Mouse (Mus musculus): ENCODE data around the gene Dtd2. TPM values are rescaled to one million over a fixed set of nuclear protein-coding genes. Genes with fewer than 3 reads are reported as not detected.
A peak's percentile ranks its signal among the peaks of the same experiment; 100 is the strongest.

Dtd2 gene
- polyA plus RNA-seq, 1 experiment from 2014 or later, result 12.0 TPM

GRCm38 (mm10) chr12:51970352-51971069 lies 35.8 kb downstream of the Dtd2 start:
- Histone ChIP-seq H3K27ac (peak overlapping the region; percentile 62), H3K4me3 (ENCODE audit: inconsistent target) (peak overlapping the region; percentile 69), H3K79me2 (ENCODE audit: inconsistent target) (peaks cover 52% of the 10 kb centered on the region), H3K36me3 (ENCODE audit: inconsistent target) (no peaks in the 10 kb centered on the region)
- 2% methylated on average over 35 of the region's 35 CpGs for WGBS (ENCODE audit: missing documents)

DNA sequence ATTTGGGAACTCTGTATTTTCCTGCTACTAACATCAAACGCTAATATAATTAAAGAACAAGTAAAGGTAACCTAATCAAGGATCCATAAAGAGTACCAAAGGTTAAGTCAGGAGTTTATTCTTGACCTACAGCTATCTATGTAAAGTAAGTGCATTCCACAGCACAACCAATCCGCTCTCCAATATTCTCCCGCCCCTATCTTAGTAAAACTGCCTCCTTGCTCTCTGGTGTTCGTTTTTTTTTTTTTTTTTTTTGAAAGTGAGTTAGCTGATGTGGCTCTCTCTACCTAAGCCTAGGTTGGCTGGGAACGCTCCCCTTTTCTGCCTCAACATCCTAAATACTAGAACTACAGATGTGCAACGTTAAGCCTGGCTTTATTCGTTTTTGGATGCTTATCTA lies 36.4 kb downstream of the Dtd2 start:
- Histone ChIP-seq H3K36me3 (ENCODE audit: inconsistent target) (no peaks in the 10 kb centered on the region), H3K4me3 (ENCODE audit: inconsistent target) (peak overlapping the region; percentile 69), H3K79me2 (ENCODE audit: inconsistent target) (peaks cover 58% of the 10 kb centered on the region), H3K27ac (peak overlapping the region; percentile 62)
- 3% methylated on average over 7 of the region's 7 CpGs for WGBS (ENCODE audit: missing documents)

GRCm38 (mm10) chr12:51969092-51969491 lies 37.2 kb downstream of the Dtd2 start:
- Histone ChIP-seq H3K79me2 (ENCODE audit: inconsistent target) (peaks cover 66% of the 10 kb centered on the region), H3K27ac (no peak overlapping the region), H3K36me3 (ENCODE audit: inconsistent target) (no peaks in the 10 kb centered on the region), H3K4me3 (ENCODE audit: inconsistent target) (peak overlapping the region; percentile 69; the same call in 1 of the 2 replicates)
- WGBS (ENCODE audit: missing documents), result 65% methylated on average over 2 of the region's 2 CpGs

- 31% methylated on average over 9 of the region's 9 CpGs for WGBS (ENCODE audit: missing documents)
- no peak overlapping the region for H3K4me3 ChIP-seq (ENCODE audit: inconsistent target)
- no peaks in the 10 kb centered on the region for H3K36me3 ChIP-seq (ENCODE audit: inconsistent target)
- peak overlapping the region; percentile 24 for H3K27ac ChIP-seq
- H3K79me2 ChIP-seq (ENCODE audit: inconsistent target), result peaks cover 76% of the 10 kb centered on the region
Observed at GRCm38 (mm10) chr12:51967915-51968595, 38.2 kb downstream of the Dtd2 start.

DNA sequence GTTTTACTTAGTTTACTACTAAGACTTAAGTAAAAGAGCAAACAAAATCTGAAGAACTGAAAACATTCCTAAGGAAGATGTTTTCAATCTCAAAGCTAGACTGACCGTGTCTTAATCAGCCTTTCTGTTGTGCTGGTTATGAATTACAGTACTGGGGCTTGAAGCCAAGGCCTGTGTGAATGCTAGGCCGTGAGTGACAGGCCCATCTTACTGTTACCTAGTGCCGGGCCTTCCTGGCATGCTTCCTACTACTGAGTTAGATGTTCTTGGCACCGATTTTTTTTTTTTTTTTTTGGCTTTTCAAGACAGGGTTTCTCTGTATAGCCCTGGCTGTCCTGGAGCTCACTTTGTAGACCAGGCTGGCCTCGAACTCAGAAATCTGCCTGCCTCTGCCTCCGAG lies 48.7 kb downstream of the Dtd2 start:
- no peak overlapping the region for H3K4me3 ChIP-seq (ENCODE audit: inconsistent target)
- H3K36me3 ChIP-seq (ENCODE audit: inconsistent target), result peaks cover 79% of the 10 kb centered on the region
- H3K27ac ChIP-seq, result no peak overlapping the region
- peaks cover 20% of the 10 kb centered on the region for H3K79me2 ChIP-seq (ENCODE audit: inconsistent target)
- WGBS (ENCODE audit: missing documents), result 91% methylated on average over 3 of the region's 6 CpGs

- 92% methylated on average over 10 of the region's 10 CpGs for WGBS (ENCODE audit: missing documents)
- Histone ChIP-seq H3K27ac (no peak overlapping the region), H3K4me3 (ENCODE audit: inconsistent target) (no peak overlapping the region), H3K36me3 (ENCODE audit: inconsistent target) (peaks cover 94% of the 10 kb centered on the region), H3K79me2 (ENCODE audit: inconsistent target) (no peaks in the 10 kb centered on the region)
Observed at GRCm38 (mm10) chr12:51952309-51952708, 54.0 kb downstream of the Dtd2 start.

DNA sequence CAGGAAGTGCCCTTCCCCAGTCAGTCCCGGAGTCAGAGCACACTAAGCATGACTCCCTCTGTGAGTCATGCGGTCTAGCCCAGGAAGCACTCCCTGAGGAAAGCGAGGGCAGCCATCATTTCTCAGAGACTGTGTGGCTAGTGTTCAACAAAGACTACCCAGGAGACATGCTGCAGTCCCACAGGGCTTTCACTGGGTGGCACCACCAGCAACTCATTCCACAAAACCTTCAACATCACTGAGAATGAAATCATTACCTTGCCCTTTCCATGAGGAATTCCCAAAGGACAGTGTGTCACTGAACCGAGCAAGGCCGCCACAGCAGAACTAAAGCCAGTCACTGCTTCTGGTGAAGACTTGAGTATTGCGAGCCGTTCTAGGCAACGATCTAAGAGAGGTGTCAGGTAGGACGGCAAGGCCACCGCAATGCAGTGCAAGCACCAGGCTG lies 58.8 kb downstream of the Dtd2 start:
- Histone ChIP-seq H3K4me3 (ENCODE audit: inconsistent target) (no peak overlapping the region), H3K79me2 (ENCODE audit: inconsistent target) (no peaks in the 10 kb centered on the region), H3K36me3 (ENCODE audit: inconsistent target) (peaks cover 84% of the 10 kb centered on the region), H3K27ac (no peak overlapping the region)
- 93% methylated on average over 10 of the region's 10 CpGs for WGBS (ENCODE audit: missing documents)

- Histone ChIP-seq H3K36me3 (ENCODE audit: inconsistent target) (peaks cover 62% of the 10 kb centered on the region), H3K4me3 (ENCODE audit: inconsistent target) (no peak overlapping the region), H3K79me2 (ENCODE audit: inconsistent target) (no peaks in the 10 kb centered on the region), H3K27ac (no peak overlapping the region)
- WGBS (ENCODE audit: missing documents), result 96% methylated on average over 7 of the region's 9 CpGs
Observed at GRCm38 (mm10) chr12:51945331-51945730, 61.0 kb downstream of the Dtd2 start.

DNA sequence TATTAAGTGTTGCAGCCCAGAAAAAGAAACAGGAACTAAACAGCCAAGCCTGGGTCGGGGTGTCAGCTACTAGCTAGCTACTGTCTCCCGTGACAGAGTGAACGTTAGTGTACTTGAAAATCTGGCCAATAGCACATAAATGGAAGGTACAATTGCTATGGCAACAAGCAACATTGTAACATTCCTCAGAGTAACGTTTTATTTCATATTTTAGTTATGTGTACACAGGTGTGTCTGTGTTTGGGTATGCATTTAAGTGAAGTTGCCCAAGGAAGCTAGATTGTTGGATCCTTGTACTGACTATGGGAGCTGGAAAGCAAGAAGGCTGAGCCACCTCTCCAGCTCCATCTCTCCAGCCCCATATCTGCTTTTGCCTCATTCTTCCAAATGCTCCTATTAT lies 66.5 kb downstream of the Dtd2 start:
- no peak overlapping the region for H3K27ac ChIP-seq
- WGBS (ENCODE audit: missing documents), result 66% methylated on average over 4 of the region's 4 CpGs
- no peak overlapping the region for H3K4me3 ChIP-seq (ENCODE audit: inconsistent target)
- H3K36me3 ChIP-seq (ENCODE audit: inconsistent target), result peaks cover 38% of the 10 kb centered on the region
- no peaks in the 10 kb centered on the region for H3K79me2 ChIP-seq (ENCODE audit: inconsistent target)

Other genes starting within 250 kb of the Dtd2 start
- 30.4 to 33.6 TPM (median 31.3 TPM) in 3 replicates for gene Hectd1, start 177.0 kb downstream of the Dtd2 start, polyA plus RNA-seq (2018)
- 31.9 to 48.6 TPM (median 32.3 TPM) in 3 replicates for gene Heatr5a, start 35.2 kb downstream of the Dtd2 start, polyA plus RNA-seq (2018)
- not detected in 3 replicates for gene Gpr33, start 21.6 kb upstream of the Dtd2 start, polyA plus RNA-seq (2018)
- 2.1 to 4.9 TPM (median 2.2 TPM) in 3 replicates for gene Nubpl, start 91.2 kb upstream of the Dtd2 start, polyA plus RNA-seq (2018)

Data from macrophage (primary cell).